Mouse (Mus musculus) CD4-positive, CD25-positive, alpha-beta regulatory T cell, adult 4 months (primary cell): ENCODE data around the gene Mst1r. TPM values are rescaled to one million over a fixed set of nuclear protein-coding genes. Genes with fewer than 3 reads are reported as not detected.

ENCODE experiments used
- ATAC-seq: one replicate; pipeline ENCODE4 v1.8.0; 2017
- polyA plus RNA-seq, 2 experiments: library from polyadenylated mRNA; unstranded; fragments of 100-300 nt; shearing (Covaris generic); gene quantifications; one replicate each; pipeline ENCODE4 v1.2.1; 2017

Gene Mst1r
- polyA plus RNA-seq, 2 experiments from 2014 or later, result not detected

GRCm38 (mm10) chr9:107914764-107915420, 8.2 kb downstream of the Mst1r start:
- ATAC-seq, result no peak

DNA sequence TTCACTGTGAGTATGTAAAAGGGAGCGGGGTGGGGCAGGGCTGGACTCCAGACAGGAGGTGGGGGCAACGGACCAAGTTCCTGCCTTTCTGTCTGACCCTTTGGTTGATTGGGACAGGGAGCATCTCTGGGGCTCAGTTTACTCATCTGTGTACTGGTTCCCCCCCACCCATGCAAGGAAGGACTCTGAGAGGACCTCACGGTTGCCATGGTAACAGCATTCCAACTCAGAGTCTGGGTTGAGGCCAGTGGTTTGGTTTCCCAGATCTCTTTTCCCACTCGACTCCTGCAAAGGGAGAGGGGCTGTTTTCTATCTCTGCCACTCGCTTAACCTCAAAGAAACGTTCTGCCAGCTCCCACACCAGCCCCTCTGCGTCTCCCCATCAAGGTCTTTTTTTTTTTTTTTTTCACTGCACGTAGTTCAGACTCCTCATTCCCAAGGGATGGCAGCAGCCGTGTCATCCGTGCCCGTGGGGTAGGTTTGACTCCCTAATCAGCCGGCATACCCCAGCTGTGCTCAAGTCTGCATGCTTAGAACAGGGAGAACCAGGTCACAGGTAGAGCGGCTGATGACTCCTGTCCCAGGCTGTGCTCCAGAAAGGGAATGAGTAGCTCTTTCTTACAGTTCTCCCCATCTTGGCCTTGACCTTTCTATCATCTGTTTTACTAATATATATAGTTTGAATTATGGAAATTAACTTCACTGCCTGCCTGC, 11.4 kb downstream of the Mst1r start:
- no peak for ATAC-seq

- ATAC-seq, result no peak
These were observed 12.2 kb downstream of the Mst1r start for GRCm38 (mm10) chr9:107918884-107919283.

DNA sequence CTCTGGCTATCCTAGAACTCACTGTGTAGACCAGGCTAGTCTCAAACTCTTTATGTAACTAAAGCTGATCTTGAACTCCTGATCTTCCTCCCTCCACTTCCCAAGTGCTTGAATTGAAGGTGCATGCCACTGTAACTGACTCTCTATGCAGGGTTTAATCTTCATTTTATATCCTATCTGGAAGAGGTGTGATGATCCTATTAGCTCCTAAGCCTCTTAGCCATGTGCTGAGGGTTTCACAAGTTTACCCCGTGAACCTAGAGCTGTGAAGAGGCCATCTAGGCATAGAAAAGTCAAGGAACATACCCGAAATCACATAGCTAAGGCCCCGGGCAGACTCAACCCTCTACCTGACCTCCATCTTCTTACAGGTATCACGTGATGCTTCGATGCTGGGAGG, 12.8 kb downstream of the Mst1r start:
- ATAC-seq, result no peak

DNA sequence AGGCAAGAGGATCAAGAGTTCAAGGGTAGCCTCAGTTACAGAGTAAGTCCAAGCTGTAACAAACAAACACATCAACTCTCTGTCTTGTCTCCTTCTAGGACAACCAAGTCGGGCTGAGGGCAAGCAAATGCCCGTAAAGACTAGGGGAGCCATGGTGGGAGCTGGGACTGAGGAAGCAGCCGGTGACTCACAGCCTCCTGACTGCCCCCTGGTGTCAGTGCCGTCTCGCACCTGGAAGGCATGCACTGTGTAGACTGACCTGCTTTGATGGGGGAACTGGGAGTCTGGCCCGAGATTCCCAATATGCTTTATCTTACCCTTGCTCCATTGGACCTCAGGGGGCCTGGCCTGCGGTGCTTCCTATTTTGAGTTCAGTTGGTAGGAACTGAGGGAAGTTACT, 16.3 kb downstream of the Mst1r start:
- no peak for ATAC-seq

- ATAC-seq, result no peak
These were observed 17.3 kb downstream of the Mst1r start for GRCm38 (mm10) chr9:107923956-107924355.

DNA sequence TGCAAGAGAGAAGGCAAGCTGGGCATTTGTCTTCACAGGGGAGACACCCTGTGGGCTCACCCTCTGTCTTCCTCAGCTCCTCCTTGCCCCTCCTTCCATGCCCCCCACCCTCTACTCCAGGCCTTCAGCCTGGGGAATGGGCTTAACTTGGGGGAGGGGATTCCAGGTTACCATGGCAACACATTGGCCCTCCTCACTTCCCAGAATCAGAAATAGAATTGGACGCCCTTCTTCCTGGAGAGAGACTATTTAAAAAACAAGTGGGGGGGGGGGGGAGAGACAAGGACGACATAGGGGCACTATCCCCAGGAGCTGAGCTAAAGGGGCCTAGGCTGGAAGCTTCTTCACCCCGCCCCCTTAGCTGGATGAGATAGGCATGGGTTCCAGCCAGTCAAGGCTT, 18.6 kb downstream of the Mst1r start:
- no peak for ATAC-seq

DNA sequence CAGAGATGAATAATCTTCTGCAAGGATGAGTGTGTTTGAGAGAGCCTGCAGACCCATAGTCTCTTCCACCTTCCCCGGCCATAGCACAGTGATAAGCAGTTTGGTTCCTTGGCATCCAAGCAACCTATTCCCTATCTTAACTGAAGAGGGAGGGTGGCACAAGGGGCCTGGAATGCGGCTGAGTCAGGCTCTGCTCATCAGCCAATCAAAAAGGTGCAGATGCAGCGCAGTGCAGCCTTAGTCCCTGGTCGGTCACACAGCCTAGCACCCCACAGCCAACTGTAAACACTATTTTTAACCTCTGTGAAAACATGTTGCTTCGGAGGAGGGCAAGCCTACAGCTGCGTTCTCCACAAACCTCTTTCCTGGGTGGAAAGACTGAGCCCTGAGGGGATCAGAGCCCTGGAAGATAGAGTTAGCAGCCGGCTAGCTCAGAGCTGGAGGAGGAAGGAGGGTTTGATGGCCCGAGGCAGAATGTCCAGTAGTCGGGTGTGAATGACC, 20.3 kb downstream of the Mst1r start:
- no peak for ATAC-seq

- ATAC-seq, result no peak
These were observed 21.1 kb downstream of the Mst1r start for GRCm38 (mm10) chr9:107927749-107928148.

DNA sequence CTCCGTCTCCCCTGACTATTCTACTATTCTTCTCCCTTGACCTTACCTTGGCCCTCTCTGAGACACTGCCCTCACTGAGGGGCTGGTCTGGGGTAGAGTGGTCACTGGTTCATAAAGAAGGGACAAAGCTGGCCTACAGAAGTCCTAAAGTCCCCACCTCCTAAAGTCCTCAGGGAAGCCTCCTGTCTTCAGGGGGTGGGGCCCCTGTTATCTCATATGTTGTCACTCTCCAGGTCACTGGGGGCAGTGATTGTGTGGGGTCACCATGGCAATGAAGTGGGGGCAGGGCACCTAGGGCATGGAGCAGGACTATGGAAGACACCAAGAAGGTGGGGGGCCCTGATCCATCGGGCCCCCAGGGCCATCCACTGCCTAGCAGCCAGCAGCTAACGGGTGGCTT, 21.5 kb downstream of the Mst1r start, which contains the start of gene Actl11:
Gene Actl11 (plus strand): TSS at position 301 of the 400 bp plus-strand sequence.
- ATAC-seq, result no peak

DNA sequence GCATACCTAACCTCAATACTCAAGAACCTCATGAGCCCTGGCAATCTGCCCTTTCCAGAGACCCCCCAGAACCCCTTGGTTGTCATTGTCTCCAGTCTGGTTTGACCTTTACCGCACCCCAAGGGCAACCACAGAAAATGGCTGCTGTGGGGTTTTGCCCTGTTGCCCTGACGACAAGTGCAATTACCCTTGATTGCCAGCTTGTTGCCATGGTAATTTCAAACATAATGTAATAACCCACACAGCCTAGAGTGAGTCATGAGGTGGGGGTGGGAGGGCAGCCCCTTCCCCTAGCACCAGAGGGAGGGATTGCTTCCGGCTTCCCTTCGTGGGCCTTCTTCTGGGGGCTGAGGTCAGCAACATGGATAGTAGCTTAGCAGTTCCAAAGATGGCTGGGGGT, 25.5 kb downstream of the Mst1r start:
- ATAC-seq, result no peak

DNA sequence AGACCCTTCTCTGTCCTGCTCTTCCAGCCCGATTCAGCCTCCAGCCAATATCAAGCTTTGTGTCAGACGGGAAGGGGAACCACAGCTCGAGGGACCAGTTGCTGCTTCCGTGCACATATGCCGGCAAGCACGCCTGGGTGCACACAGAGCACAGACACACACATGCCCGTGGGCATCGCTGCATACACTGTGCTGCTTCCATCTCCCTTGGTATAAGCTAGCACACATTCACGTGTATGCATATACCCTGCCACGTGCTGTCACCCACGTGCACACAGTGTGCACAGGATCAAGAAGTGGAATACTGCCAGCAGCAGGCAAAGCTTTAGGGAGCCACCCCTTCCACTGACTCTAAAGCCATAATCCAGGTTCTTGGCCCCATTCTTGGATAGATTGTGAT, 27.5 kb downstream of the Mst1r start:
- no peak for ATAC-seq

- no peak for ATAC-seq
These were observed 28.7 kb downstream of the Mst1r start, which contains the start of gene Camkv for GRCm38 (mm10) chr9:107935374-107935773. Camkv (plus strand) TSS chr9:107935674.

DNA sequence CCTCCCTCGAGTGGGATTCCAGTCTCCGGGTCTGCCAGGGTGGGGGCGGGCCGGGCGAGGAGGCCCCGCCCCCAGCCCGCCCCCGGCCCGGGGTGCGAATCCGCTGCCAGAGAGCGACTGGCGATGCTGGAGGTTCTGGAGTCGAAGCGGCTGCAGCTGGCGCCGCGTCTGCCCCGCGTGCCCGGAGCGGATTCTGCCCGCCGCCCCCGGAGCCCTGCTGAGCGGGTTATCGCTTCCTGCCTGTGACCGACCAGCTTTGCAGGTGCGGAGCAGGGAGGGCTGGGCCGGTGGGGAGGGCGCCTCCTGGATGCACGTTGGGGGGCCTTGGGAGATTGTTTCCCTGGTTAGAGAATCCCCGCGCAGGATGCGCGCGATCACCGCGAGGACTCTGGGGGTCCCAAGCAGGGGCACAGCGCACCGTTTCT, 29.1 kb downstream of the Mst1r start:
- no peak for ATAC-seq

GRCm38 (mm10) chr9:107936215-107936822, 29.6 kb downstream of the Mst1r start:
- ATAC-seq, result no peak

- no peak for ATAC-seq
These were observed 30.2 kb downstream of the Mst1r start for GRCm38 (mm10) chr9:107936831-107937230.

DNA sequence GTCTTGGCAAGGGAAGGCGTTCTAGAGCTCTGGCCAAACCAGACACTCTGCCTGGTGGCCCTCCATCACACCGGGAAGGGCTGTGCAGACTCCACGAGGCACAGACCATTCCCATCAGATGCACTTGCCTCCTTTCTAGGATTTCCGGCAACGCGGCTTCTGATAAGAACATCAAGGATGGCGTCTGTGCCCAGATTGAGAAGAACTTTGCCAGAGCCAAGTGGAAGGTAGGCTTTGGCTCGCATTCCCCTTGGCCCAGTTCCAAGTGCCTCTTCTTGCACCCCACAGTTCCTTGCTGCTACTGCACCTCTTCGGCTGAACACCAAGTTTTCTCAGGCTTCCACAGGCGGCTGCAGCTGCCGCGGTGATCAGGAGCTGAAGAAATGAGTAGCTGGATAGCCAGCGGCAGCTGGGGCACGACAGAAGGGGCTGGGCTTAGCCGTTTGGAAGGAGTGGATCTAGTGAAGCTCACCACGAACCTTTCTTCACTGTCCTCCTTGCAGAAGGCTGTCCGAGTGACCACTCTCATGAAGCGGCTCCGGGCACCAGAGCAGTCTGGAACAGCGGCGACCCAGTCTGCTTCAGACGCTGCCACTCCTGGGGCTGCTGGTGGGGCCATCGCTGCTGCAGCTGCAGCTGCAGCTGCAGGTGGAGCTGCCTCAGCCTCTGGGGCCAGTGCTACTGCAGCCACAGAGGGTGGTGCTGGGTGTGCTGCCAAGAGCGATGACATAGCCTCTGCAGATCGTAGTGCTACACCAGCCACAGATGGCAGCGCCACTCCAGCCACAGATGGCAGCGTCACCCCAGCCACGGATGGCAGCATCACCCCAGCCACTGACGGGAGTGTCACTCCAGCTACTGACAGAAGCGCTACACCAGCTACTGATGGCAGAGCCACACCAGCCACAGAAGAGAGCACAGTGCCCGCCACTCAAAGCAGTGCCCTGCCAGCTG, 40.8 kb downstream of the Mst1r start:
- ATAC-seq, result no peak

DNA sequence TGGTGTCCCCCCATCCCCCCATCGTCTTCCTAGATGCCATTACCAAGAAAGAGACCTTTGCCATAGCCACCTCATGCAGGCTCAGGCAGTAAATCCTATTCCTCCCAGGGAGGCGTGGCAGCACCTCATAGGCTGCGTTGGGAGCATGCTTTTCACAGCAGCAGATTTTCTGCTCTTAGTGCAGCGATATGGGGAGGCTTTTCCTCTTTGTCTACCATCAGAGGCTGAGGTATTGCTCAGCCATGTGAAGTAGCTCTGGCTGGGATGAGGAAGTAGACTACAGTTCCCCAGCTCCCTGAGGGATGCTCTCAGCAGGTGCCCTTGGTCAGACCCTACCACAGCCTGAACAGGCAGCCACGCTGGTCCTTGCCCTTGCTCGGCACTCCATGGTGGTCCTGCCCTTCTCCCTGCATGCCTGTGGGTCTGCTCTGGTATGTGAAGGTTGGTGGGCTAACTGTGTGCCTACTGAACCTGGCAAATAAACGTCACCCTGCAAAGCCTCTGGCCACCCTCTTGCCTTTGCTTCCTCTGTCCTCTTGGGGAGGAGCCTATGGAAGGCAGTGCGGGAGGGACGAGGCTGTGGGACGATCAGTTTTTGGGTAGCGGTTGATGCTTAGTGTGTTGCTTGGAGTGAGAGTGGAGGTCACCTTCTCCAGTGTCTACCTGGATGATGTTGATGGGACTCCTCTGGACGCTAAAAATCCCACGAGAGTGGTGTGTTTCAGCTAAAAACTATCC, 42.7 kb downstream of the Mst1r start:
- ATAC-seq, result no peak

GRCm38 (mm10) chr9:107949922-107950235, 43.2 kb downstream of the Mst1r start, which contains the start of gene Traip:
Traip (plus strand) TSS chr9:107950136.
- no peak for ATAC-seq

DNA sequence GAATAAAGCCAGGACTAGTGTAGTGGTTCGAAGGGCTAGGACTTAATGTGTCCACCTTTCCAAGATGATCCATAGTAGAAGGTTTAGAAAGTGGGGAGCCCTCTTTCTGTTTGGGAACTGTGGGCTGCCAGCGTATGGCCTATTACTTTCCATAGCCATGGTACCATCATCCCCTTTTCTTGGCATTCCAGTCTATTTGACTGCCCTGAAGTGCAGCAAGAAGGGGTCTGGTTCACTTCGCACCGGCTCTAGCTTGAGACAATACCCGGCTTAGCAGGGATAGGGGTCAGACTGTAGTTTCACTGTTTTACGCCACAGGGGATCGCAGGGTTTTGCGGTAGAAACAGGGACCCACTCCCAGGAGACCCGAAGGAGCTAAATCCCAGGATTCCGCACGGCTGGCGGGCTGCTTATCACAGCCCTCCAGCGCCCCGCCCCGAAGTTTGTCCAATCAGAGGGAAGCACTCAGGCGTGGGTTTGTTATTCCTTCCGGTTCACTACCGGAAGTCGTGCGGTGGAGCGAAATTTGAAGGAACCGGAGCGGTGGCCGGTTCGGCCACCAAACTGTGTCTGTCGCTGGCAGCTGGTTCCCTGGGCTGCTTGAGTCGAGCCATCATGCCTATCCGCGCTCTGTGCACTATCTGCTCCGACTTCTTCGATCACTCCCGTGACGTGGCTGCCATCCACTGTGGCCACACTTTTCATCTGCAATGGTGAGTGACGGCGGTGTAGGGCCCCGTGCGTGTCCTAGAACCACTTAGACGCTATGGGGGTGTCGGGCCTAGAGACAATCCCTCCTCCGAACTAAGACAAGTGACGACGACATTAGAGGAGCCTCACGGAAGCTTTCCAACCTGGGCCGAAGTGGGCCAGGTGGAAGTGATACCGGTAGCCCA, 44.0 kb downstream of the Mst1r start:
- ATAC-seq, result peak; percentile 100
